Mouse (Mus musculus) layer of hippocampus, adult 9-10 months (tissue): ENCODE measurements at regions not wholly inside any gene's neighbourhood (a gene's known extent, or its start where the extent isn't known, plus 50 kb on each side); places are given as distances from the start of the nearest gene placed in this dataset.

ENCODE experiments used
- DNase-seq: peaks from one replicate; pipeline ENCODE4 v3.0.0; 2022; ENCODE audit warnings: low spot score

- DNase-seq = no peak
These were observed 129.2 kb downstream of the Lrrc30 start for GRCm38 (mm10) chr17:67503125-67503878.

GRCm38 (mm10) chr17:67502628-67503027, 129.9 kb downstream of the Lrrc30 start:
- no peak for DNase-seq

- DNase-seq = no peak
These were observed 132.5 kb downstream of the Lrrc30 start for GRCm38 (mm10) chr17:67499783-67500641.

- DNase-seq = no peak
These were observed 135.1 kb downstream of the Lrrc30 start for GRCm38 (mm10) chr17:67497380-67497779.

- no peak for DNase-seq
These were observed 126.2 kb upstream of the Ptprm start for GRCm38 (mm10) chr17:67480463-67480862.

- DNase-seq = peak; percentile 50
These were observed 118.9 kb upstream of the Ptprm start for GRCm38 (mm10) chr17:67473137-67473536.

- DNase-seq = no peak
These were observed 104.7 kb upstream of the Ptprm start for GRCm38 (mm10) chr17:67458851-67459421.

- no peak for DNase-seq
These were observed 97.7 kb upstream of the Ptprm start for GRCm38 (mm10) chr17:67451966-67452365.

GRCm38 (mm10) chr17:67451081-67451480, 96.8 kb upstream of the Ptprm start:
- no peak for DNase-seq

- DNase-seq = no peak
These were observed 95.8 kb upstream of the Ptprm start for GRCm38 (mm10) chr17:67450021-67450420.

- no peak for DNase-seq
These were observed 91.7 kb upstream of the Ptprm start for GRCm38 (mm10) chr17:67445986-67446385.

GRCm38 (mm10) chr17:67440961-67441360, 86.7 kb upstream of the Ptprm start:
- DNase-seq = no peak

- DNase-seq = no peak
These were observed 65.9 kb upstream of the Ptprm start for GRCm38 (mm10) chr17:67419956-67420711.

- DNase-seq = no peak
These were observed 58.4 kb upstream of the Ptprm start for GRCm38 (mm10) chr17:67412546-67413250.

- DNase-seq = no peak
These were observed 55.7 kb upstream of the Ptprm start for GRCm38 (mm10) chr17:67409911-67410310.

- DNase-seq = no peak
These were observed 51.7 kb upstream of the Ptprm start for GRCm38 (mm10) chr17:67405934-67406333.
